Mouse (Mus musculus) embryonic facial prominence, embryonic 15.5 days (tissue): ENCODE data around the gene Taf6. TPM values are rescaled to one million over a fixed set of nuclear protein-coding genes. Genes with fewer than 3 reads are reported as not detected.
"Not testable (repeated sequence)": the region's sequence is repeated elsewhere in the genome, so short reads cannot be mapped to it uniquely, and the experiment has no call there.

ENCODE experiments used
- ATAC-seq: fragments of 200-750 bp; cut with Nextera tagmentation; 2 replicates; pipeline ENCODE4 v1.8.0; 2017; ENCODE audit warnings: low read depth, moderate TSS enrichment; ENCODE audit not compliant: insufficient number of reproducible peaks, low FRiP score, low TSS enrichment
- H3K27ac ChIP-seq: fragments of 300-500 bp; sonication (generic); replicated peaks from 2 replicates; pipeline ENCODE4 v1.5.1; 2015; ENCODE audit warnings: mild to moderate bottlenecking, inconsistent platforms
- H3K27me3 ChIP-seq: fragments of 300-500 bp; sonication (generic); 2 replicates; pipeline ENCODE4 v1.6.1; 2015; ENCODE audit warnings: inconsistent platforms
- H3K36me3 ChIP-seq: fragments of 300-500 bp; sonication (generic); 2 replicates; pipeline ENCODE4 v1.6.1; 2015; ENCODE audit warnings: mild to moderate bottlenecking, inconsistent platforms
- H3K4me1 ChIP-seq: fragments of 300-500 bp; sonication (generic); 2 replicates; pipeline ENCODE4 v1.6.1; 2015; ENCODE audit warnings: inconsistent platforms
- H3K4me2 ChIP-seq: fragments of 300-500 bp; sonication (generic); replicated peaks from 2 replicates; pipeline ENCODE4 v1.6.1; 2015; ENCODE audit warnings: mild to moderate bottlenecking, inconsistent platforms
- H3K4me3 ChIP-seq: fragments of 300-500 bp; sonication (generic); replicated peaks from 2 replicates; pipeline ENCODE4 v1.5.1; 2015; ENCODE audit warnings: mild to moderate bottlenecking, inconsistent platforms
- H3K9ac ChIP-seq: fragments of 300-500 bp; sonication (generic); 2 replicates; pipeline ENCODE4 v1.6.1; 2015; ENCODE audit warnings: inconsistent platforms
- H3K9me3 ChIP-seq: fragments of 300-500 bp; sonication (generic); replicated peaks from 2 replicates; pipeline ENCODE4 v1.6.1; 2016; ENCODE audit warnings: inconsistent platforms
- WGBS: fragments of 180-500 bp; shearing (Covaris S2); methylation state at CpG from one replicate; pipeline ENCODE4 v1.1.7; 2015; 5-methylcytosine and 5-hydroxymethylcytosine counted together
- polyA plus RNA-seq: library from polyadenylated mRNA; unstranded; fragments of >200 nt; fragmentation: Nextera tagmentation; extraction: Ambion mirVana; gene quantifications from 2 replicates; pipeline ENCODE4 v1.2.1, GENCODE M21; 2015

Taf6 gene
- 77.2 and 87.7 TPM in 2 replicates for polyA plus RNA-seq

DNA sequence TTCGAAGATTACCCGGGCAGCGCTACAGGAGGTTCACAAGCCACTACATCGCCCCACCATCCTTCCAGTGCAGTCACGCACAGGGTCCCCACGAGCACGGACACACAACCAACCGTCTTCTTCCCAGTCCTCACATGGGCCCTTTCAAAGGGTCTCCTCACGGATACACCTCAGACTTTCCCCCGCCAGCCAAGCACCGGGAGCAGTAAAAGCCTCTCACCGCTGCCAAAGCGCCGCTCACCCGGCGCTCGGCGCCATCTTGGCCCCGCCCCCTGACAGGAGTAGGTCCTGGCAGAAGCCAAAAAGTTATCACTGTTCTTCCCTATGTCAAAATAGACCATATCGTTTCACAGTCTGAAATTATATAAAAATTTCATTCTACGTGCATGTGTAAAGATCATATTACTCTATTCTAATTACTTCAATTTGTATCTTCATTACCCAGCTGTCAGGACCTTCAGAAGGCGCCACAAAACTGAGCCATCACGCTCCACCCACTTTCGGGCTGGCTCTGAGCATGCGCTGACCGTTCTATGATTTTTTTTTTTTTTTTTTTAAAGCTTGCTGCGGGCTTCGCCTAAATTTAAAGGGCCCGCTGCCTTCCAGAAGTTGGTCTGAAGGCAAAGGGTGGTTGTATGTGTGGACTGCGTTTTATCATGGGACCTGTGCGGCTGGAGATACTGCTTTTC, at the start of gene Taf6, which contains the start of gene Cnpy4:
Gene Taf6 (minus strand): TSS at position 502 of the 689 bp plus-strand sequence.
Gene Cnpy4 (plus strand): TSS at position 536 of the 689 bp plus-strand sequence.
- Histone ChIP-seq H3K9ac (peak within 1 kb of the TSS; percentile 81), H3K4me3 (peak within 1 kb of the TSS; percentile 80), H3K4me2 (peak within 1 kb of the TSS; percentile 64), H3K36me3 (peaks cover 44% of the 10 kb centered on the region), H3K27ac (peak within 1 kb of the TSS; percentile 81), H3K4me1 (peaks cover 16% of the 10 kb centered on the region), H3K27me3 (no peaks in the 10 kb centered on the region), H3K9me3 (no peaks in the 10 kb centered on the region)
- under 1% methylated on average over 31 of the region's 31 CpGs for WGBS
- peak; percentile 83 for ATAC-seq

DNA sequence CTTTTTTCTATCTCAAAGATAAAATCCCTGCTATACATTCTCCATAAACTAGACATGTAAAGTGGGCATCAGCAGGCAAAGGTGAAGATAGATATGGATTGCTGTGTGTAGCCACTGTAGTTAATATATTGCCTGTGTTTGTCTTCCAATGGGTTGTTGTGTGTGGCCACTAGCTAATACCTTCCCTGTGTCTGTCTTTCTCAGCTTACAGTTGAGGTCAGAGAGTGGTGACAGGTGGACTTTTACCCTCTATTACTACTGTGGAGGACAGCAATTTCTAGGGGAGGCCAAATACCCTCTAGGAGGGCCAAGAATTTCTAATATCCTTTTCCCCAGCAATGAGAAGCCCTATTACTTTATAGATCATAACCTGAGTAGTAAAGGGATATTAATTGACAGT, 47.0 kb upstream of the Taf6 start:
- H3K27me3 ChIP-seq: no peaks in the 10 kb centered on the region
- no peak overlapping the region for H3K4me2 ChIP-seq
- no peaks in the 10 kb centered on the region for H3K36me3 ChIP-seq
- no peak overlapping the region for H3K27ac ChIP-seq
- H3K9ac ChIP-seq: no peak overlapping the region
- H3K4me3 ChIP-seq: no peak overlapping the region
- no peaks in the 10 kb centered on the region for H3K4me1 ChIP-seq
- H3K9me3 ChIP-seq: no peaks in the 10 kb centered on the region
- no peak for ATAC-seq

DNA sequence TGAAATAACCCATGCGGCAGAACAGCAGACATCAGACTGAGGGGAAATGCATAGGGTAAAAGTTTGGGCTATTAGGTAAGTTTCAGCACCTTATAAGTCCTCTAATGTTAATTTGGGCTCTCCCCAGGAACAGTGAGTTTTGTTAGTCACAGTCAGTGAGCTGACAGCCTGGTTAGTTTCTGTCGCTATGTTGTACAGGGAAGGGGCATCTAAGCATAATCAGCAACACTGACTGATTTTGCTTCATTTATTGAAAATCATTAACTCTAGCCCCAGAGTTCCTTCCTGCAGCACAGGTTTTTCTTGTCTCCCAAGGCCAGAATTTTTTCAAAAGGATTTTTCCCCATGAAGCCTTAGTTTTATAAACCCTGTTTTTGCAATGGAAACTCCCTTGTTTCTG, 46.5 kb upstream of the Taf6 start:
- no peak for ATAC-seq
- no peaks in the 10 kb centered on the region for H3K4me1 ChIP-seq
- no peaks in the 10 kb centered on the region for H3K36me3 ChIP-seq
- no peak overlapping the region for H3K4me2 ChIP-seq
- 80% methylated on average over 2 of the region's 2 CpGs for WGBS
- H3K27ac ChIP-seq: no peak overlapping the region
- no peak overlapping the region for H3K4me3 ChIP-seq
- no peaks in the 10 kb centered on the region for H3K27me3 ChIP-seq
- H3K9me3 ChIP-seq: no peaks in the 10 kb centered on the region
- H3K9ac ChIP-seq: no peak overlapping the region

DNA sequence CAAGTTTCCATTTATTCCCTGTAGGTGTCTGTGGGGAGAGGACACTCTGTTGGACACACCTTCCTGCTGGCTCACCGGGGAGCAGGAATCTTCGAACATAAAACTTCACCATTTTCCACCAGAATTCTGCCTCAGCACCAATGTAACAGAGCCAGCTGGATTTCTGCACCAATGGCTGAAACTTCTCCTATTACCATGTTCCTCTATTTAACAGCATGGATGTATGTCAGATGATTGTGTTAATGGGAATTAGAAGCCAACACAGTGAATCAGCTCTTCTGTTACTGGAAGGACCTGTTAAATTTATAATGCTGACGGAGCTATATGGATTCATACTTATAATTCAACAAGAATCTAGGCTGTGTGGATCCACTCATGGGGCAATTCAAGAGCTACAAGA, 42.3 kb upstream of the Taf6 start:
- Histone ChIP-seq H3K9ac (no peak overlapping the region), H3K27me3 (no peaks in the 10 kb centered on the region), H3K4me3 (no peak overlapping the region), H3K4me1 (no peaks in the 10 kb centered on the region), H3K36me3 (no peaks in the 10 kb centered on the region), H3K9me3 (no peaks in the 10 kb centered on the region), H3K27ac (no peak overlapping the region), H3K4me2 (no peak overlapping the region)
- no peak for ATAC-seq
- 88% methylated on average over 3 of the region's 3 CpGs for WGBS

DNA sequence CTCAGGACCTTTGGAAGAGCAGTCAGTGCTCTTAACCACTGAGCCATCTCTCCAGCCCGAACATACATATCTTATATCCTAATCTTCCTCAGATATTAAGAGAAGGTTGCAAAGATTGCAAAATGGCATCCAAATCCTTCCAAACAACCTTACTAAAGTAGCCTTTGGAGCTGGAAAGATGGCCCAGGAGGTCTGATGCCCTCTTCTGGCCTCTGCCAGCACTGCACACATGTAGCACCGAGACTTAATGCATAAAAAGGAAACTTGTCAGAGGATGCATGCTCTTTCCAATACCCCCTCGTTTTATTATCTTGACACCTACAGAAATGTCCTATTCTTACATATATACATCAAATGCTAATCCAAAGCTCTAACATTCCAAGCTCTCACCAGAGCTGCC, 40.8 kb upstream of the Taf6 start:
- ATAC-seq: no peak
- Histone ChIP-seq H3K4me3 (no peak overlapping the region), H3K36me3 (no peaks in the 10 kb centered on the region), H3K4me1 (no peaks in the 10 kb centered on the region), H3K27ac (no peak overlapping the region), H3K9ac (no peak overlapping the region), H3K9me3 (no peaks in the 10 kb centered on the region), H3K4me2 (no peak overlapping the region), H3K27me3 (no peaks in the 10 kb centered on the region)
- 59% methylated on average over 3 of the region's 3 CpGs for WGBS

DNA sequence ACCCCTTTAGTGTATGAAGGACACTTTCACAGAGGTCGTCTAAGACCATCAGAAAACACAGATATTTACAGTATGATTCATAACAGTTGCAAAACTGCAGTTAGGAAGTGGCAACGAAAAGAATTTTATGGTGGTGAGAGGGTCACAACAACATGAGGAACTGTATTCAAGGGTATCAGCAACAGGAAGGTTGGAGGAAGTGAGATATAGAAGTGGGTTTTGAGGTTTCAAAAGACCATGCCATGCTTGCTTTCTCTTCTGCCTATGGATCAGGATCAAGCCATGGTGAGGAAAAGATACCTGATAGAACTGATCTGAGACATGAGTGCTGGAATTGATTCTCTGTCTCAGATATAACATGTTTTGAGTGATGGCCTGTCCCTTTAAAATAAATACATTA, 40.1 kb upstream of the Taf6 start:
- no peak overlapping the region for H3K4me3 ChIP-seq
- no peaks in the 10 kb centered on the region for H3K9me3 ChIP-seq
- WGBS: 49% methylated on average over 2 of the region's 2 CpGs
- no peak for ATAC-seq
- no peaks in the 10 kb centered on the region for H3K36me3 ChIP-seq
- H3K4me2 ChIP-seq: no peak overlapping the region
- H3K27ac ChIP-seq: no peak overlapping the region
- H3K4me1 ChIP-seq: no peaks in the 10 kb centered on the region
- no peak overlapping the region for H3K9ac ChIP-seq
- H3K27me3 ChIP-seq: no peaks in the 10 kb centered on the region

DNA sequence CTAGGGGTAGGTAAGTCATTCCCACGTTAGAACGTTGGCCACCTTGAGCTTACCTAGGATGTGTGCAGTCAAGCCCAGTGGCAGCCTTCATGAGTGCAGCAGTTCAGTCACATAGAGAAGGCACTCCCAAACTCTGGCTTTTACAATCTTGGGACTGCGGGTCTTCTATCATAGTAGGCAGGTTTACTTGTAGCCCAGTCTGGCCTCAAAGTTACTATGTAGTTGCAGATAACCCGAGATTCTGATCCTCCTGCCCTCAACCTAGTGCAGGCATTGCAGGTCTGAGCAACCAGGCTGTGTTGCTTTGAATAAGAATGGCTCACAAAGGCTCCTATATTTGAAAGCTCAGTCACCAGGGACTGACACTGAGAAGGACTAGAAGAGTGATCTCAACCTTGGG, 39.2 kb upstream of the Taf6 start:
- Histone ChIP-seq H3K4me2 (no peak overlapping the region), H3K36me3 (no peaks in the 10 kb centered on the region), H3K4me1 (no peaks in the 10 kb centered on the region), H3K9me3 (no peaks in the 10 kb centered on the region), H3K27ac (no peak overlapping the region), H3K9ac (no peak overlapping the region), H3K27me3 (no peaks in the 10 kb centered on the region), H3K4me3 (no peak overlapping the region)
- no peak for ATAC-seq
- WGBS: 67% methylated on average over 4 of the region's 4 CpGs

DNA sequence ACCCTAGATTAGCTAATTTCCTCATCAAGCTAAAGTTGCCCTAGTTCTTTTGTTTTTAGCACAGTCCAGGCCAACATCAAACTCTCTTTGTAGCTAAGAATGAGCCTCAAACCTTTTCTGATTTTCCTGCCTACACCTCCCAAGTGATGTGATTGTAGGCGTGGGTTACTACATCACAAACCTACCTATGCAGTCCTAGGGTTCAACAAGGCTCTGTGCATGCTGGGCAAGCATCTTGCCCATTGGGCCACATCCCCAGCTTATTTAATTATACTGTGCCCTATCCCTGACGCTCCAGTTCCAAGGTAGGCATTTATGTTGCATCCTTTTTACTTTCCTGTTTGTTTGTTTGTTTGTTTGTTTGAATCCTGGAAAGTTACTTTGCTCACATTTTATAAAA, 38.4 kb upstream of the Taf6 start, which contains the start of gene Nxpe5:
Gene Nxpe5 (plus strand): TSS at position 199 of the 400 bp plus-strand sequence.
- H3K4me2 ChIP-seq: no peak within 1 kb of the TSS
- H3K4me1 ChIP-seq: no peaks in the 10 kb centered on the region
- H3K36me3 ChIP-seq: no peaks in the 10 kb centered on the region
- no peaks in the 10 kb centered on the region for H3K9me3 ChIP-seq
- H3K9ac ChIP-seq: no peak within 1 kb of the TSS
- H3K4me3 ChIP-seq: no peak within 1 kb of the TSS
- H3K27ac ChIP-seq: no peak within 1 kb of the TSS
- ATAC-seq: no peak
- 62% methylated on average over 2 of the region's 2 CpGs for WGBS
- no peaks in the 10 kb centered on the region for H3K27me3 ChIP-seq

DNA sequence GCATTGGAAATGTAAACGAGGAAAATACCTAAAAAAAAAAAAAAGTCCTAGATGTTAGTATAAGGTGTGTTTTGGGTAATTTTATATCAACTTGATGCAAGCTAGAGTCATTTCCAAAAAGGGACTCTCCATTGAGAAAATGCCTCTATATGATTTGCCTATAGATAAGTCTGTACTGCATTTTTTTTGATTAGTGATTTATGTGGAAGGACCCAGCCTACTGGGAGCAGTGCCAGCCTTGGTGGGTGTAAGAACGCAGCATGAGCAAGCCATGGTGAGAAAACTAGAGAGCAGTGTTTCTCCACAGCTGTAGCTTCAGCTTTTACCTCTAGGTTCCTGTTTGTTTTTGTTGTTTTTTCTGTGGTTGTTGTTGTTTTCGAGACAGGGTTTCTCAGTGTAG, 36.0 kb upstream of the Taf6 start:
- WGBS: 51% methylated on average over 3 of the region's 3 CpGs
- Histone ChIP-seq H3K27ac (no peak overlapping the region), H3K4me1 (no peaks in the 10 kb centered on the region), H3K4me3 (no peak overlapping the region), H3K9me3 (no peaks in the 10 kb centered on the region), H3K36me3 (no peaks in the 10 kb centered on the region), H3K27me3 (no peaks in the 10 kb centered on the region), H3K9ac (no peak overlapping the region), H3K4me2 (no peak overlapping the region)
- ATAC-seq: no peak

DNA sequence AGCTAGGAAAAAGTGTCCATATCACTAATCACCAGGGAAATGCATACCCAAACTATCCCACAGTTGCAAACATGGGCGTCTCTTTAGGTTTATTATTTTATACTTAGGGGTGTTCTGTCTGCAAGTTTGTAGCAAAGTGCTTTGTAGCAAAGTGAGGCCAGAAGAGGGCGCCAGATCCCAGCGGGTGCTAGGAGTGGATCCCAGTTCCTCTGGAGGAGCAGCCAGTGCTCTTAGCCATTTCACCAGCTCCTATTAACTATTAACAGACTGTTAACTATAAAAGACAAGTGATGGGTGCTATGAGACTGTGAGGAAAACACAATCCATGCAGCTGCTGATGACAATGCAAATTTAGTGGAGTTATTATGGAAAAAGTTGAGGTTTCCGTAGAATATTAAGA, 34.9 kb upstream of the Taf6 start:
- H3K4me3 ChIP-seq: no peak overlapping the region
- no peaks in the 10 kb centered on the region for H3K27me3 ChIP-seq
- no peaks in the 10 kb centered on the region for H3K4me1 ChIP-seq
- WGBS: 24% methylated on average over 4 of the region's 4 CpGs
- H3K4me2 ChIP-seq: no peak overlapping the region
- no peak for ATAC-seq
- H3K9ac ChIP-seq: no peak overlapping the region
- H3K9me3 ChIP-seq: no peaks in the 10 kb centered on the region
- H3K27ac ChIP-seq: no peak overlapping the region
- no peaks in the 10 kb centered on the region for H3K36me3 ChIP-seq

DNA sequence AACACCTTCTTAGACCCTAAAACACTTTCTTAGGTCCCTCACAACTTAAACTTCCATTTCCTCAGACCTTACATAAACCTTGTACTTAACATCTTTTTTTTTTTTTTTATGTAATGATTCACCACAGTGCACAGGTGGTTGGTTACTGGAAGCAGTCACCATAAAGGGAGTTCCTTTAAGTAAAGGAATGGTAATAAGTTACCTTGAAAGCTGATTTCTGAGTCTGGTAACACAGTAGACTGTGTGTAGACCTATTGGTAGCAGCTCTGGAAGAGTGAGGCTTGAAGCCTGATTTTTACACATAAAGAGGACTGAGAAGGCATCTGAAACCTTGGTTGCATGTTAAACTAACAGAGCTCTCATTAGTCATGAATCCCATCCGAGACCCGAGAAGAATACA, 32.6 kb upstream of the Taf6 start:
- no peak for ATAC-seq
- H3K9me3 ChIP-seq: 0 out of 2 replicates have a peak, but pooled peaks cover 6% of the 10 kb centered on the region
- 62% methylated on average over 2 of the region's 2 CpGs for WGBS

DNA sequence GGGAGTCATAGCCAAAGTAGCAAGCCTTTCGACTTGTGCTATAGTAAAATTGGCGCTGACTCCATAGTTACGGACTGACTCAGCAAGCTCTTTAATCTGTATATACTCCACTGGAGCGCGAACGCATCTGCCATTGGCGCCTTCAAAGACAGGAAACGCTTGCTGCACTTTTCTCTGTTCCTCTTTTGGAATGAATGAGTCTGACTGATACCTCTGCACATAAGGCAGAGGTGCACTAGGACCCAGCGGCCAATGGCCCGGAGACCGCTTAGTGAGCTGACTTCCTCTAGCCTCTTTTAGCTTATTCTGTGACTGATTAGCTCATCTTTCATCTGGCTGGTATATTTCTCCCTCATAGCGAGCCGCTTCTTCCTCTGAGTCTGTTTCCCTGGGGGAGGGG, 29.4 kb upstream of the Taf6 start:
- 88% methylated on average over 13 of the region's 13 CpGs for WGBS
- H3K4me1 ChIP-seq, H3K36me3 ChIP-seq, H3K4me2 ChIP-seq, H3K9me3 ChIP-seq, H3K27me3 ChIP-seq, H3K27ac ChIP-seq, ATAC-seq, H3K4me3 ChIP-seq, H3K9ac ChIP-seq: not testable (repeated sequence)

More for the DNA sequence above, 32.6 kb upstream of the Taf6 start:
- no peaks in the 10 kb centered on the region for H3K36me3 ChIP-seq
- no peak overlapping the region for H3K27ac ChIP-seq
- H3K9ac ChIP-seq: no peak overlapping the region
- H3K4me1 ChIP-seq: no peaks in the 10 kb centered on the region
- no peaks in the 10 kb centered on the region for H3K27me3 ChIP-seq
- no peak overlapping the region for H3K4me3 ChIP-seq
- no peak overlapping the region for H3K4me2 ChIP-seq
